ENCODE assay signal across 11 mouse cellular contexts in genomic region chr3:86629379-86629778, GRCm38 (mm10).
"Had no signal": no experiment of that assay in that cellular context is flagged by ENCODE, and none has a peak within 500 bp of the region (broad histone marks: within the 10 kb centered on the region; RNA-seq: fewer than 3 reads in every experiment).

No protein-coding gene starts in this region.

- H3K27me3 ChIP-seq: midbrain, embryonic 15.5 days; neural tube, embryonic 13.5 days had no signal

- ATAC-seq: midbrain, embryonic 15.5 days had no signal

- H3K4me2 ChIP-seq: midbrain, embryonic 15.5 days; neural tube, embryonic 13.5 days had no signal

- H3K27ac ChIP-seq: layer of hippocampus, adult 2 months; midbrain, embryonic 10.5 days; midbrain, embryonic 15.5 days; neural tube, embryonic 13.5 days had no signal

- H3K9me3 ChIP-seq: midbrain, embryonic 10.5 days; midbrain, embryonic 15.5 days; neural tube, embryonic 13.5 days had no signal

- H3K4me3 ChIP-seq: layer of hippocampus, adult 2 months; midbrain, embryonic 10.5 days; midbrain, embryonic 15.5 days; neural tube, embryonic 13.5 days had no signal

- H3K4me1 ChIP-seq: midbrain, embryonic 10.5 days; midbrain, embryonic 15.5 days; neural tube, embryonic 13.5 days had no signal

- H3K36me3 ChIP-seq: midbrain, embryonic 10.5 days; midbrain, embryonic 15.5 days; neural tube, embryonic 13.5 days had no signal

- DNase-seq: kidney, adult 18-20 months; kidney, postnatal 10 days; kidney, postnatal 4 days; left cerebral cortex, postnatal 4 days; lung, adult 18-20 months; right cerebral cortex, postnatal 14 days; thymus, postnatal 4 days had no signal

- H3K9ac ChIP-seq: midbrain, embryonic 15.5 days; neural tube, embryonic 13.5 days had no signal
